Mouse (Mus musculus) hindbrain, embryonic 11.5 days (tissue): ENCODE data around the gene Map3k9. TPM values are rescaled to one million over a fixed set of nuclear protein-coding genes. Genes with fewer than 3 reads are reported as not detected.

Source experiments
- ATAC-seq: fragments of 200-750 bp; cut with Nextera tagmentation; 2 replicates; pipeline ENCODE4 v1.8.0; 2017; ENCODE audit warnings: mild to moderate bottlenecking, moderate TSS enrichment, moderate library complexity; ENCODE audit not compliant: low FRiP score
- DNase-seq: peaks from one replicate; pipeline ENCODE4 v3.0.0-alpha.2; 2015; ENCODE audit warnings: low spot score
- H3K27ac ChIP-seq: fragments of 300-500 bp; sonication (generic); 2 replicates; pipeline ENCODE4 v1.5.1; 2014; ENCODE audit warnings: mild to moderate bottlenecking, low read depth, low read length
- H3K27me3 ChIP-seq: fragments of 300-500 bp; sonication (generic); 2 replicates; pipeline ENCODE4 v1.6.1; 2014; ENCODE audit warnings: mild to moderate bottlenecking, low read length, moderate library complexity, mixed read lengths; ENCODE audit not compliant: control insufficient read depth, insufficient read depth
- H3K36me3 ChIP-seq: fragments of 300-500 bp; sonication (generic); 2 replicates; pipeline ENCODE4 v1.6.1; 2014; ENCODE audit warnings: mild to moderate bottlenecking, low read length, moderate library complexity, mixed read lengths; ENCODE audit not compliant: control insufficient read depth, insufficient read depth
- H3K4me1 ChIP-seq: fragments of 300-500 bp; sonication (generic); replicated peaks from 2 replicates; pipeline ENCODE4 v1.6.1; 2014; ENCODE audit warnings: low read length, mixed read lengths; ENCODE audit not compliant: control insufficient read depth, insufficient read depth
- H3K4me2 ChIP-seq: fragments of 300-500 bp; sonication (generic); replicated peaks from 2 replicates; pipeline ENCODE4 v1.6.1; 2014; ENCODE audit warnings: mild to moderate bottlenecking, low read depth, low read length
- H3K4me3 ChIP-seq: fragments of 300-500 bp; sonication (generic); 2 replicates; pipeline ENCODE4 v1.5.1; 2014; ENCODE audit warnings: low read depth, low read length
- H3K9ac ChIP-seq: fragments of 300-500 bp; sonication (generic); 2 replicates; pipeline ENCODE4 v1.6.1; 2014; ENCODE audit warnings: low read depth, low read length
- H3K9me3 ChIP-seq: fragments of 300-500 bp; sonication (generic); 2 replicates; pipeline ENCODE4 v1.6.1; 2016; ENCODE audit warnings: low read length; ENCODE audit not compliant: control insufficient read depth
- WGBS: fragments of 180-500 bp; shearing (Covaris S2); extraction: QIAGEN DNeasy Blood & Tissue Kit; methylation state at CpG from one replicate; pipeline ENCODE4 v1.1.7; 2014; 5-methylcytosine and 5-hydroxymethylcytosine counted together
- polyA plus RNA-seq: library from polyadenylated mRNA; unstranded; fragments of >200 nt; fragmentation: Nextera tagmentation; extraction: Ambion mirVana; gene quantifications from 2 replicates; pipeline ENCODE4 v1.2.1, GENCODE M21; 2014

Map3k9 gene
- 2.5 and 3.4 TPM in 2 replicates for polyA plus RNA-seq

- ATAC-seq = peak; percentile 99
- Histone ChIP-seq H3K4me3 (peak within 1 kb of the TSS; percentile 64), H3K4me1 (peaks cover 3% of the 10 kb centered on the region; the same call in 1 of the 2 replicates), H3K27me3 (peaks cover 10% of the 10 kb centered on the region; the same call in 1 of the 2 replicates), H3K27ac (peak within 1 kb of the TSS; percentile 4; the same call in 1 of the 2 replicates), H3K9ac (peak within 1 kb of the TSS; percentile 78), H3K4me2 (peak within 1 kb of the TSS; percentile 77), H3K9me3 (no peaks in the 10 kb centered on the region), H3K36me3 (no peaks in the 10 kb centered on the region)
- WGBS = 1% methylated on average over 29 of the region's 56 CpGs
- peak; percentile 96 for DNase-seq
Measured at GRCm38 (mm10) chr12:81781105-81781909, at the start of gene Map3k9. Map3k9 (minus strand) TSS chr12:81781175.

GRCm38 (mm10) chr12:81828355-81828754 lies 47.4 kb upstream of the Map3k9 start:
- ATAC-seq = no peak
- H3K4me2 ChIP-seq = no peak overlapping the region
- DNase-seq = no peak
- H3K9ac ChIP-seq = no peak overlapping the region
- H3K36me3 ChIP-seq = no peaks in the 10 kb centered on the region
- no peaks in the 10 kb centered on the region for H3K4me1 ChIP-seq
- H3K9me3 ChIP-seq = no peaks in the 10 kb centered on the region
- no peak overlapping the region for H3K4me3 ChIP-seq
- H3K27me3 ChIP-seq = no peaks in the 10 kb centered on the region
- 75% methylated on average over 2 of the region's 2 CpGs for WGBS
- no peak overlapping the region for H3K27ac ChIP-seq

- no peak overlapping the region for H3K9ac ChIP-seq
- 85% methylated on average over 4 of the region's 4 CpGs for WGBS
- no peak for ATAC-seq
Measured at GRCm38 (mm10) chr12:81822778-81823480, 42.0 kb upstream of the Map3k9 start.

GRCm38 (mm10) chr12:81822176-81822575 lies 41.2 kb upstream of the Map3k9 start:
- no peak overlapping the region for H3K9ac ChIP-seq
- H3K4me2 ChIP-seq = no peak overlapping the region
- 76% methylated on average over 4 of the region's 4 CpGs for WGBS
- DNase-seq = no peak
- no peak overlapping the region for H3K4me3 ChIP-seq
- no peaks in the 10 kb centered on the region for H3K4me1 ChIP-seq
- no peaks in the 10 kb centered on the region for H3K9me3 ChIP-seq
- no peak overlapping the region for H3K27ac ChIP-seq
- H3K36me3 ChIP-seq = no peaks in the 10 kb centered on the region
- ATAC-seq = no peak
- H3K27me3 ChIP-seq = no peaks in the 10 kb centered on the region

More at GRCm38 (mm10) chr12:81822778-81823480, 42.0 kb upstream of the Map3k9 start:
- no peaks in the 10 kb centered on the region for H3K4me1 ChIP-seq
- no peaks in the 10 kb centered on the region for H3K36me3 ChIP-seq
- H3K27me3 ChIP-seq = no peaks in the 10 kb centered on the region
- DNase-seq = no peak
- no peak overlapping the region for H3K4me3 ChIP-seq
- no peaks in the 10 kb centered on the region for H3K9me3 ChIP-seq
- H3K27ac ChIP-seq = no peak overlapping the region
- H3K4me2 ChIP-seq = no peak overlapping the region

- Histone ChIP-seq H3K36me3 (no peaks in the 10 kb centered on the region), H3K4me2 (no peak overlapping the region), H3K27me3 (no peaks in the 10 kb centered on the region), H3K9ac (no peak overlapping the region), H3K27ac (no peak overlapping the region), H3K4me1 (no peaks in the 10 kb centered on the region), H3K4me3 (no peak overlapping the region), H3K9me3 (no peaks in the 10 kb centered on the region)
- DNase-seq (no peak), ATAC-seq (no peak)
- WGBS = 87% methylated on average over 4 of the region's 4 CpGs
Measured at GRCm38 (mm10) chr12:81820700-81821099, 39.7 kb upstream of the Map3k9 start.

GRCm38 (mm10) chr12:81817126-81817505 lies 36.1 kb upstream of the Map3k9 start:
- Histone ChIP-seq H3K36me3 (no peaks in the 10 kb centered on the region), H3K27me3 (no peaks in the 10 kb centered on the region), H3K4me2 (no peak overlapping the region), H3K4me1 (no peaks in the 10 kb centered on the region), H3K9me3 (no peaks in the 10 kb centered on the region), H3K27ac (no peak overlapping the region), H3K9ac (no peak overlapping the region), H3K4me3 (no peak overlapping the region)
- ATAC-seq (no peak), DNase-seq (peak; percentile 46)
- WGBS = 34% methylated on average over 6 of the region's 6 CpGs

- no peak overlapping the region for H3K4me3 ChIP-seq
Measured at GRCm38 (mm10) chr12:81816330-81817125, 35.6 kb upstream of the Map3k9 start.

GRCm38 (mm10) chr12:81814742-81815141 lies 33.8 kb upstream of the Map3k9 start:
- ATAC-seq = no peak

More at GRCm38 (mm10) chr12:81816330-81817125, 35.6 kb upstream of the Map3k9 start:
- WGBS = 12% methylated on average over 10 of the region's 10 CpGs
- Histone ChIP-seq H3K27ac (no peak overlapping the region), H3K27me3 (no peaks in the 10 kb centered on the region), H3K4me2 (no peak overlapping the region), H3K9me3 (no peaks in the 10 kb centered on the region), H3K36me3 (no peaks in the 10 kb centered on the region), H3K9ac (no peak overlapping the region), H3K4me1 (no peaks in the 10 kb centered on the region)
- DNase-seq (peak; percentile 38), ATAC-seq (no peak)

More at GRCm38 (mm10) chr12:81814742-81815141, 33.8 kb upstream of the Map3k9 start:
- no peak overlapping the region for H3K4me3 ChIP-seq
- no peaks in the 10 kb centered on the region for H3K27me3 ChIP-seq
- no peak for DNase-seq
- no peaks in the 10 kb centered on the region for H3K9me3 ChIP-seq
- no peaks in the 10 kb centered on the region for H3K36me3 ChIP-seq
- 93% methylated on average over 5 of the region's 5 CpGs for WGBS
- H3K4me2 ChIP-seq = no peak overlapping the region
- no peak overlapping the region for H3K9ac ChIP-seq
- no peak overlapping the region for H3K27ac ChIP-seq
- no peaks in the 10 kb centered on the region for H3K4me1 ChIP-seq
